Mouse (Mus musculus): ENCODE results near the gene Eif2b4.

- TF ChIP-seq ZC3H11A (IDR thresholded peaks at IDR 0.05; ENCODE audit: borderline replicate concordance, low read depth, low read length) (no peak), CHD2 (IDR thresholded peaks at IDR 0.05; ENCODE audit: low read depth, low read length) (no peak)
Observed at GRCm38 (mm10) chr5:31198170-31198569, 4.9 kb upstream of the Eif2b4 start.

All from ES-E14 (cell line).